Mouse (Mus musculus): ENCODE measurements around the gene B3gnt3. TPM values are rescaled to one million over a fixed set of nuclear protein-coding genes. Genes with fewer than 3 reads are reported as not detected.

The B3gnt3 gene
- total RNA-seq, 4 experiments from 2014 or later: 1.3 to 1.8 (median 1.5) TPM

- DNase-seq (ENCODE audit: low spot score in 2 of 2): no peak
Observed at GRCm38 (mm10) chr8:71654600-71654999, 47.0 kb downstream of the B3gnt3 start.

GRCm38 (mm10) chr8:71645510-71645909, 56.1 kb downstream of the B3gnt3 start:
- DNase-seq (ENCODE audit: low spot score in 2 of 2): no peak

Other genes starting within 250 kb of the B3gnt3 start
- gene Abhd8, start 238.1 kb downstream of the B3gnt3 start, total RNA-seq (2022): 10 to 100 TPM; 22.3 to 28.9 (median 26.3) TPM
- 10 to 100 TPM; 63.4 to 72.1 (median 68.8) TPM for gene Mrpl34, start 236.8 kb downstream of the B3gnt3 start, total RNA-seq (2022)
- 10 to 100 TPM; 24.5 to 31.8 (median 26.5) TPM for gene Dda1, start 232.6 kb downstream of the B3gnt3 start, total RNA-seq (2022)
- 10 to 100 TPM; 15.4 to 16.5 (median 15.9) TPM for gene Ano8, start 215.8 kb downstream of the B3gnt3 start, total RNA-seq (2022)
- 10 to 100 TPM in 3 of 4 experiments, 1 to 10 TPM in 1; 9.5 to 11.2 (median 10.5) TPM for gene Gtpbp3, start 213.7 kb downstream of the B3gnt3 start, total RNA-seq (2022)
- 1 to 10 TPM; 6.6 to 9.5 (median 8.2) TPM for gene Plvap, start 190.0 kb downstream of the B3gnt3 start, total RNA-seq (2022)
- gene Ccdc194, start 176.1 kb downstream of the B3gnt3 start, total RNA-seq (2022): not detected
- gene Bst2, start 164.3 kb downstream of the B3gnt3 start, total RNA-seq (2022): 1 to 10 TPM; 4.7 to 9.2 (median 7.6) TPM
- 10 to 100 TPM; 17.7 to 28.7 (median 23.4) TPM for gene Mvb12a, start 158.9 kb downstream of the B3gnt3 start, total RNA-seq (2022)
- not detected for gene Tmem221, start 142.9 kb downstream of the B3gnt3 start, total RNA-seq (2022)
- under 1 TPM in 2 of 4 experiments, not detected in 2; 0.09 to 0.13 TPM for gene Nxnl1, start 135.2 kb downstream of the B3gnt3 start, total RNA-seq (2022)
- 10 to 100 TPM; 70.7 to 88.1 (median 80.5) TPM for gene Slc27a1, start 132.9 kb downstream of the B3gnt3 start, total RNA-seq (2022)
- 10 to 100 TPM; 19.3 to 22.8 (median 21.2) TPM for gene Pgls, start 109.6 kb downstream of the B3gnt3 start, total RNA-seq (2022)
- gene Fam129c, start 104.1 kb downstream of the B3gnt3 start, total RNA-seq (2022): under 1 TPM; 0.27 to 0.63 (median 0.40) TPM
- 10 to 100 TPM; 36.6 to 45.2 (median 38.1) TPM for gene Colgalt1, start 90.8 kb downstream of the B3gnt3 start, total RNA-seq (2022)
- gene Unc13a, start 30.0 kb downstream of the B3gnt3 start, total RNA-seq (2022): under 1 TPM in 3 of 4 experiments, not detected in 1; 0.10 to 0.21 (median 0.20) TPM
- gene Jak3, start 25.5 kb downstream of the B3gnt3 start, total RNA-seq (2022): 1 to 10 TPM; 1.4 to 2.0 (median 1.6) TPM
- gene Insl3, start 12.6 kb downstream of the B3gnt3 start, total RNA-seq (2022): under 1 TPM in 1 of 4 experiments, not detected in 3; 0.54 TPM
- under 1 TPM in 2 of 4 experiments, not detected in 2; 0.08 to 0.65 TPM for gene Fcho1, start 23.9 kb upstream of the B3gnt3 start, total RNA-seq (2022)
- gene Zfp709, start 180.2 kb upstream of the B3gnt3 start, total RNA-seq (2022): 1 to 10 TPM; 1.7 to 2.4 (median 1.8) TPM
- 1 to 10 TPM; 2.5 to 4.2 (median 3.2) TPM for gene Zfp882, start 206.8 kb upstream of the B3gnt3 start, total RNA-seq (2022)
- gene Zfp617, start 206.8 kb upstream of the B3gnt3 start, total RNA-seq (2022): 10 to 100 TPM; 17.1 to 20.4 (median 18.5) TPM
- 1 to 10 TPM; 1.3 to 2.3 (median 2.2) TPM for gene Zfp961, start 249.2 kb upstream of the B3gnt3 start, total RNA-seq (2022)

Measured in gastrocnemius, adult 8-10 months (tissue).